Mouse (Mus musculus): ENCODE data around the gene Adamtsl1. TPM values are rescaled to one million over a fixed set of nuclear protein-coding genes. Genes with fewer than 3 reads are reported as not detected.

Gene Adamtsl1
- polyA plus RNA-seq, 1 experiment: 0.55 TPM

DNA sequence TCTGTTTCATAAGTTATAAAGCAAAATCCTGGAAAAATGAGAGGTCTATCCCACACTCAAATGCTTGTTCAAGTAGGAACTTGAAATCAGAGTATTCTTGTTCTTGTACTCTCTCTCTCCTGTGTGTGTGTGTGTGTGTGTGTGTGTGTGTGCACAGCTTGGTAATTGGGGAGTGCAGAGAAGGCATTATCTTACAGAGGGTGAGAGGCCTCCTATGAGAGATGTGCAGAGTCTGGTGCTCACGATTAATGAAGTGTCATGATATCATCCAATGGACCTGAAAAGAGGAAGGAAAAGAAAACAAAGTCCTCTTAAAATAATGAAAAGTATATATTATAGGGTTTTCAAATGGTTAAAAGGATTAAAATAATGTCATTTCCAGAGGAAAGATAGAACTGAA lies 443.9 kb downstream of the Adamtsl1 start:
- no peaks in the 10 kb centered on the region for H3K4me1 ChIP-seq (ENCODE audit: control insufficient read depth, insufficient read depth, insufficient read length)
- TF ChIP-seq POLR2A (IDR thresholded peaks at IDR 0.05; ENCODE audit: low read depth, low read length) (no peak), CTCF (IDR thresholded peaks at IDR 0.05; ENCODE audit: extremely low read depth, insufficient read depth, insufficient read length, insufficient replicate concordance) (no peak)
- WGBS: 49% methylated on average over 1 of the region's 1 CpGs
- H3K27me3 ChIP-seq (ENCODE audit: control insufficient read depth, insufficient read depth, low read length): no peaks in the 10 kb centered on the region
- no peak for DNase-seq (ENCODE audit: low read depth in 1 of 2, low spot score in 2 of 2)
- H3K27ac ChIP-seq (ENCODE audit: insufficient read depth, low read length): no peak overlapping the region
- H3K36me3 ChIP-seq (ENCODE audit: control insufficient read depth, insufficient read depth, low read length): no peaks in the 10 kb centered on the region
- H3K4me3 ChIP-seq (ENCODE audit: extremely low read depth, insufficient read depth, insufficient read length): no peak overlapping the region

DNA sequence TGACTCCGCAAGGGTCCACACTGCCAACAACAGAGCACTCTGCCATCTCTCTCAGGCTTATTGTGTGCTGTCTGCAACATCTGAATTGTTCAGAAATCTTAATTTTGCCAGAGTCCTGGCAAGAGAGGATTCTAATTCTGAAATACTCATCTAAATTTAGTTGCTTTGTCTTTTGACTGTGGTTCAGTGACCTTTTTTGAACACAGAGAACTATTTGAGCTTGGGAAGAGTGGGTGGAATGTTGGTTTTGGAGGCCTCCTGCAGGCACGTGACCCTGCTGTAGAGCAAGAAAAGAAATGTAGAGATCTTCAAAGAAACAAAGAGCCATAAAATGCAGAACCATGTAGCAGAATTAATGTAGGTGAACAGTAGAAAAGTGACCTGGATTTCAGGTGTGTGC lies 445.0 kb downstream of the Adamtsl1 start:
- H3K4me1 ChIP-seq (ENCODE audit: control insufficient read depth, insufficient read depth, insufficient read length): no peaks in the 10 kb centered on the region
- DNase-seq (ENCODE audit: low read depth in 1 of 2, low spot score in 2 of 2): no peak
- H3K27me3 ChIP-seq (ENCODE audit: control insufficient read depth, insufficient read depth, low read length): no peaks in the 10 kb centered on the region

GRCm38 (mm10) chr4:85976188-85976587 lies 462.2 kb downstream of the Adamtsl1 start:
- TF ChIP-seq CTCF (IDR thresholded peaks at IDR 0.05; ENCODE audit: extremely low read depth, insufficient read depth, insufficient read length, insufficient replicate concordance): no peak
- TF ChIP-seq POLR2A (IDR thresholded peaks at IDR 0.05; ENCODE audit: low read depth, low read length): no peak
- no peak overlapping the region for H3K27ac ChIP-seq (ENCODE audit: insufficient read depth, low read length)
- no peaks in the 10 kb centered on the region for H3K4me1 ChIP-seq (ENCODE audit: control insufficient read depth, insufficient read depth, insufficient read length)
- WGBS: 90% methylated on average over 3 of the region's 3 CpGs
- H3K27me3 ChIP-seq (ENCODE audit: control insufficient read depth, insufficient read depth, low read length): no peaks in the 10 kb centered on the region
- no peak overlapping the region for H3K4me3 ChIP-seq (ENCODE audit: extremely low read depth, insufficient read depth, insufficient read length)
- no peaks in the 10 kb centered on the region for H3K36me3 ChIP-seq (ENCODE audit: control insufficient read depth, insufficient read depth, low read length)
- DNase-seq (ENCODE audit: low read depth in 1 of 2, low spot score in 2 of 2): no peak

More for the DNA sequence above, 445.0 kb downstream of the Adamtsl1 start:
- Histone ChIP-seq H3K27ac (ENCODE audit: insufficient read depth, low read length) (no peak overlapping the region), H3K36me3 (ENCODE audit: control insufficient read depth, insufficient read depth, low read length) (no peaks in the 10 kb centered on the region), H3K4me3 (ENCODE audit: extremely low read depth, insufficient read depth, insufficient read length) (no peak overlapping the region)
- WGBS: 81% methylated on average over 2 of the region's 2 CpGs
- TF ChIP-seq CTCF (IDR thresholded peaks at IDR 0.05; ENCODE audit: extremely low read depth, insufficient read depth, insufficient read length, insufficient replicate concordance) (no peak), POLR2A (IDR thresholded peaks at IDR 0.05; ENCODE audit: low read depth, low read length) (no peak)

DNA sequence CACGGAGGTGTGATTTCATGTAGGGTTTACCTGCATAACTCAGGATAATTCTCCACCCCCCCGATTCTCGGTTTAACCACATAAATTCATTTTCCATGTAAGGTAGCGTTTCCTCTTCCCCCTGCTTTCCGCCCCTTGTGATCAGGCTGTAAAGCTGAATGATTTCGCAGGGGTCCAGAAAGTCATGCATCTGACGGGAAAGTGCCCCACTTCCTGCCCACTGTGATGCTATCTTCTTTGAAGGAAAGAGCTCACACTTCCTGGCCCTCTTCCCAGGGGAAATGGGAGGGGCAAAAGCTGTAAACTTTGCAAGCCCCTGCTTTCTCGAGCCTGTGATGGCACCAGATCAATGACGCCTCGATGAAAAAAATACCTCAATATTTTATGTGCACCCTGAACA lies 465.2 kb downstream of the Adamtsl1 start:
- Histone ChIP-seq H3K27me3 (ENCODE audit: control insufficient read depth, insufficient read depth, low read length) (no peaks in the 10 kb centered on the region), H3K27ac (ENCODE audit: insufficient read depth, low read length) (no peak overlapping the region), H3K4me3 (ENCODE audit: extremely low read depth, insufficient read depth, insufficient read length) (no peak overlapping the region), H3K36me3 (ENCODE audit: control insufficient read depth, insufficient read depth, low read length) (no peaks in the 10 kb centered on the region), H3K4me1 (ENCODE audit: control insufficient read depth, insufficient read depth, insufficient read length) (no peaks in the 10 kb centered on the region)
- WGBS: 7% methylated on average over 10 of the region's 10 CpGs
- TF ChIP-seq POLR2A (IDR thresholded peaks at IDR 0.05; ENCODE audit: low read depth, low read length) (no peak), CTCF (IDR thresholded peaks at IDR 0.05; ENCODE audit: extremely low read depth, insufficient read depth, insufficient read length, insufficient replicate concordance) (no peak)
- DNase-seq (ENCODE audit: low read depth in 1 of 2, low spot score in 2 of 2): no peak

- no peak overlapping the region for H3K27ac ChIP-seq (ENCODE audit: insufficient read depth, low read length)
- no peaks in the 10 kb centered on the region for H3K27me3 ChIP-seq (ENCODE audit: control insufficient read depth, insufficient read depth, low read length)
- no peak for DNase-seq (ENCODE audit: low read depth in 1 of 2, low spot score in 2 of 2)
- TF ChIP-seq CTCF (IDR thresholded peaks at IDR 0.05; ENCODE audit: extremely low read depth, insufficient read depth, insufficient read length, insufficient replicate concordance): no peak
- no peak overlapping the region for H3K4me3 ChIP-seq (ENCODE audit: extremely low read depth, insufficient read depth, insufficient read length)
- WGBS: 83% methylated on average over 5 of the region's 5 CpGs
- no peaks in the 10 kb centered on the region for H3K36me3 ChIP-seq (ENCODE audit: control insufficient read depth, insufficient read depth, low read length)
- no peaks in the 10 kb centered on the region for H3K4me1 ChIP-seq (ENCODE audit: control insufficient read depth, insufficient read depth, insufficient read length)
Observed at GRCm38 (mm10) chr4:86006596-86006995, 492.6 kb downstream of the Adamtsl1 start.

DNA sequence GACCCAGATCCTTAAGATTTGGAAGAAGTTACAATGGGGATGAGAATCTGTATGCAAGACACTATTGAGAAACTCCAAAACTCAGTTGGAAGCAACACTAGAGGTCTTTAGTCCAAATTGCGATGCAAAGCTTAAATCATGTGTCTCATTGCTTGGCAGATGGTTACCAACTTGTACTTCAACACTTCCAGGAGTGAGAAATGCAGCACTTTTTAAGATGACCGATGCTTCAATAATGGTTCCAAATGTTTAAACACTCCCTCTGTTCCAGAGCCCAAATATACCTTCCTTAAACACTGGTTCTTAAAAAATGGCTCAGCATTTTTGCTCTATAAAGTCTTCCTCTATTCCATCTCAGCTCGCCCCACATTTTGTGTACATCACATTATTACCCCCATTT lies 499.7 kb downstream of the Adamtsl1 start:
- H3K4me1 ChIP-seq (ENCODE audit: control insufficient read depth, insufficient read depth, insufficient read length): no peaks in the 10 kb centered on the region
- DNase-seq (ENCODE audit: low read depth in 1 of 2, low spot score in 2 of 2): no peak
- WGBS: 83% methylated on average over 3 of the region's 3 CpGs
- no peak overlapping the region for H3K27ac ChIP-seq (ENCODE audit: insufficient read depth, low read length)
- H3K4me3 ChIP-seq (ENCODE audit: extremely low read depth, insufficient read depth, insufficient read length): no peak overlapping the region
- no peaks in the 10 kb centered on the region for H3K36me3 ChIP-seq (ENCODE audit: control insufficient read depth, insufficient read depth, low read length)
- no peaks in the 10 kb centered on the region for H3K27me3 ChIP-seq (ENCODE audit: control insufficient read depth, insufficient read depth, low read length)
- TF ChIP-seq POLR2A (IDR thresholded peaks at IDR 0.05; ENCODE audit: low read depth, low read length): no peak
- TF ChIP-seq CTCF (IDR thresholded peaks at IDR 0.05; ENCODE audit: extremely low read depth, insufficient read depth, insufficient read length, insufficient replicate concordance): no peak

DNA sequence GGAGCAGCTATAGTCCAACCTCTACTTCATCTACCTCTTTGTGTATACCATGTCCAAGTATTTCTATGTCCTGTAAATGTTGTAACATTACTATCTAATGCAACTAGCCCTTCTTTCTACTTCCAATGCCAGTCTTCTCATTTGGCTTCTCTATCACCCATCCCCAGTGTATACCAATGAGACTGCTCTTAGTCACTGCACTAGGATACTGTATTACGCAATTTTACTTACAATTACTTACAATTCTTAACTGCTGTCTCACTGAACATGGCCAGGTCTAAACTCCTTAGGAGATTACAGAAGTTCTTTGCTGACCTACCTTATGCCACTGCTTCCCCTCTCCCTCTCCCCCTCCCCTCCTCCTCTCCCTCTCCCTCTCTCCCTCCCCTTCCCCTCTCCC lies 505.0 kb downstream of the Adamtsl1 start:
- H3K36me3 ChIP-seq (ENCODE audit: control insufficient read depth, insufficient read depth, low read length): no peaks in the 10 kb centered on the region
- no peak overlapping the region for H3K4me3 ChIP-seq (ENCODE audit: extremely low read depth, insufficient read depth, insufficient read length)
- no peak overlapping the region for H3K27ac ChIP-seq (ENCODE audit: insufficient read depth, low read length)
- DNase-seq (ENCODE audit: low read depth in 1 of 2, low spot score in 2 of 2): no peak
- 88% methylated on average over 1 of the region's 1 CpGs for WGBS
- TF ChIP-seq POLR2A (IDR thresholded peaks at IDR 0.05; ENCODE audit: low read depth, low read length) (no peak), CTCF (IDR thresholded peaks at IDR 0.05; ENCODE audit: extremely low read depth, insufficient read depth, insufficient read length, insufficient replicate concordance) (no peak)
- no peaks in the 10 kb centered on the region for H3K27me3 ChIP-seq (ENCODE audit: control insufficient read depth, insufficient read depth, low read length)
- H3K4me1 ChIP-seq (ENCODE audit: control insufficient read depth, insufficient read depth, insufficient read length): no peaks in the 10 kb centered on the region

All from spleen, adult 2 months (tissue).